Mouse (Mus musculus) liver, embryonic 12.5 days (tissue): ENCODE results near the gene Cd46. TPM values are rescaled to one million over a fixed set of nuclear protein-coding genes. Genes with fewer than 3 reads are reported as not detected.

Experiments
- ATAC-seq: fragments of 200-750 bp; cut with Nextera tagmentation; 2 replicates; pipeline ENCODE4 v1.8.0; 2017; ENCODE audit warnings: moderate number of reproducible peaks, mild to moderate bottlenecking, moderate library complexity
- H3K27ac ChIP-seq: fragments of 300-500 bp; sonication (generic); 2 replicates; pipeline ENCODE4 v1.5.1; 2016; ENCODE audit warnings: mild to moderate bottlenecking
- H3K27me3 ChIP-seq: fragments of 300-500 bp; sonication (generic); replicated peaks from 2 replicates; pipeline ENCODE4 v1.6.1; 2016; ENCODE audit warnings: mild to moderate bottlenecking, moderate library complexity
- H3K36me3 ChIP-seq: fragments of 300-500 bp; sonication (generic); 2 replicates; pipeline ENCODE4 v1.6.1; 2016; ENCODE audit warnings: mild to moderate bottlenecking, moderate library complexity
- H3K4me1 ChIP-seq: fragments of 300-500 bp; sonication (generic); 2 replicates; pipeline ENCODE4 v1.6.1; 2016
- H3K4me2 ChIP-seq: fragments of 300-500 bp; sonication (generic); 2 replicates; pipeline ENCODE4 v1.6.1; 2016; ENCODE audit warnings: mild to moderate bottlenecking, moderate library complexity
- H3K4me3 ChIP-seq: fragments of 300-500 bp; sonication (generic); 2 replicates; pipeline ENCODE4 v1.5.1; 2016; ENCODE audit warnings: mild to moderate bottlenecking, moderate library complexity
- H3K9ac ChIP-seq: fragments of 300-500 bp; sonication (generic); 2 replicates; pipeline ENCODE4 v1.6.1; 2016; ENCODE audit warnings: mild to moderate bottlenecking, moderate library complexity
- H3K9me3 ChIP-seq: fragments of 300-500 bp; sonication (generic); replicated peaks from 2 replicates; pipeline ENCODE4 v1.6.1; 2016; ENCODE audit warnings: mild to moderate bottlenecking, moderate library complexity
- WGBS: fragments of 180-500 bp; shearing (Covaris S2); methylation state at CpG from one replicate; pipeline ENCODE4 v1.1.7; 2016; ENCODE audit not compliant: insufficient replicate concordance; 5-methylcytosine and 5-hydroxymethylcytosine counted together
- microRNA counts: library from miRNA; unstranded; fragments of <30 nt; microRNA quantifications from one replicate; lab custom pipeline; 2017
- microRNA-seq: library from miRNA; unstranded; fragments of <30 nt; microRNA quantifications from one replicate; pipeline ENCODE4, GENCODE M21; 2017
- polyA plus RNA-seq: library from polyadenylated mRNA; unstranded; fragments of >200 nt; fragmentation: Nextera tagmentation; extraction: Ambion mirVana; gene quantifications from 2 replicates; pipeline ENCODE4 v1.2.1, GENCODE M21; 2016

The Cd46 gene
- polyA plus RNA-seq, 1 experiment from 2014 or later = 1.1 TPM

GRCm38 (mm10) chr1:194992589-194993317 lies 99.3 kb downstream of the Cd46 start:
- Histone ChIP-seq H3K4me3 (no peak overlapping the region), H3K27me3 (no peaks in the 10 kb centered on the region), H3K4me2 (no peak overlapping the region), H3K9me3 (no peaks in the 10 kb centered on the region), H3K4me1 (peaks cover 30% of the 10 kb centered on the region), H3K9ac (no peak overlapping the region), H3K36me3 (no peaks in the 10 kb centered on the region), H3K27ac (no peak overlapping the region)
- 0 out of 2 replicates have a peak, but pooled peaks have one; percentile 19 for ATAC-seq
- WGBS = 54% methylated on average over 5 of the region's 5 CpGs

- H3K9ac ChIP-seq = no peak overlapping the region
- WGBS = 40% methylated on average over 2 of the region's 2 CpGs
- H3K4me1 ChIP-seq = peaks cover 30% of the 10 kb centered on the region
- H3K27ac ChIP-seq = no peak overlapping the region
- H3K27me3 ChIP-seq = no peaks in the 10 kb centered on the region
- no peaks in the 10 kb centered on the region for H3K9me3 ChIP-seq
- H3K4me2 ChIP-seq = no peak overlapping the region
- ATAC-seq = no peak
- H3K36me3 ChIP-seq = no peaks in the 10 kb centered on the region
- no peak overlapping the region for H3K4me3 ChIP-seq
Measured at GRCm38 (mm10) chr1:194991654-194992053, 100.4 kb downstream of the Cd46 start.

- no peak overlapping the region for H3K9ac ChIP-seq
- no peak for ATAC-seq
- H3K4me2 ChIP-seq = no peak overlapping the region
- H3K4me3 ChIP-seq = no peak overlapping the region
- WGBS = 70% methylated on average over 2 of the region's 2 CpGs
- H3K27ac ChIP-seq = no peak overlapping the region
- H3K27me3 ChIP-seq = no peaks in the 10 kb centered on the region
- no peaks in the 10 kb centered on the region for H3K36me3 ChIP-seq
- peaks cover 32% of the 10 kb centered on the region for H3K4me1 ChIP-seq
- H3K9me3 ChIP-seq = no peaks in the 10 kb centered on the region
Measured at GRCm38 (mm10) chr1:194990976-194991375, 101.1 kb downstream of the Cd46 start.

GRCm38 (mm10) chr1:194989024-194989423 lies 103.0 kb downstream of the Cd46 start:
- no peaks in the 10 kb centered on the region for H3K9me3 ChIP-seq
- ATAC-seq = no peak
- H3K4me2 ChIP-seq = no peak overlapping the region
- 64% methylated on average over 1 of the region's 1 CpGs for WGBS
- H3K36me3 ChIP-seq = no peaks in the 10 kb centered on the region
- no peak overlapping the region for H3K27ac ChIP-seq
- H3K4me3 ChIP-seq = no peak overlapping the region
- no peaks in the 10 kb centered on the region for H3K27me3 ChIP-seq
- peaks cover 46% of the 10 kb centered on the region for H3K4me1 ChIP-seq
- H3K9ac ChIP-seq = no peak overlapping the region

MicroRNAs encoded within 50 kb of the gene (microRNA counts, 519-probe panel; counts per million panel counts)
- microRNA mmu-miR-29b (lab: Ali Mortazavi, UCI) (5,178 counts per million, percentile 87 among the panel's probes with 10 or more counts), microRNA mmu-miR-29c (lab: Ali Mortazavi, UCI) (4,535 counts per million, percentile 82 among the panel's probes with 10 or more counts)

Small RNA genes within 50 kb of the gene (microRNA-seq; reads per million reads assigned to microRNA genes)
- gene Mir29b-2 (2.5 reads per million), gene Mir29c (167 reads per million, percentile 54 among the genes with 10 or more reads in this experiment)

Other genes starting within 250 kb of the Cd46 start
- gene Cd34, start 153.4 kb downstream of the Cd46 start, polyA plus RNA-seq = 26.6 and 28.3 TPM in 2 replicates
- 68.7 and 75.2 TPM in 2 replicates for gene Cr1l, start 39.3 kb upstream of the Cd46 start, polyA plus RNA-seq
- gene Cr2, start 84.5 kb upstream of the Cd46 start, polyA plus RNA-seq = 0.10 TPM in 1 of 2 replicates, not detected in the other